Mouse (Mus musculus) telencephalon, adult 2 months (tissue): ENCODE results near the gene Hoxb9.

ENCODE experiments used
- DNase-seq: peaks from one replicate; pipeline ENCODE4 v3.0.0-alpha.2; 2011; ENCODE audit warnings: low read depth, low spot score

Gene Hoxb9

DNA sequence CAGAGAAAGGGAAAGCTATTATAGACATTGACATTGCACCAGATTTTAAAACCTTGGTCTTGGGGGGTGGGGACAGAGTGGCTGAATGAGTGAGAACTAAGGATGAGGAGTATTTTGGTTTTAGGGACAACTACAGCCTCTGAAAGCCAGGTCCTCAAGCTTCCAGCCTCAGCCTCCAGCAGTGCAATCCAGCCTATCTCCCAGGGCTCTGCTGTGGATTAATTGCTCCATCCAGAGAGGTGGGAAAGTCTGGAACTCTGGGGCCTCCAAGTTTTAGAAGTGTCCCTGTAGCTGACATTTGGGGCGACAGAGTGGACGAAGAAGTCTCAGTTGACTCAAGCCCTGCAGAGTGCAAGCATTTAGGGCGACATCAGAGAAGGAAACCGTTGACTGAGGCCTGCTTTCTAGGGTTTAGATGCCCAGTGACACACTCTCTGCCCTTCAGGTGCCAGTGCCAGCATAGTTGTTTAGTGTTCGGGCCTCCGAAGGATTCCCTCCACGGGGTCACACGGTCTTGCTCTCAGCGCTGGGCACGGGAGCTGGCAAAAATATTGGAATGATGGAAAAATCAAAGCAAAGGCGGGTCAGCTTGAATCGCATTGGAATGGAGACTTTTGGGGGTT, 42.7 kb downstream of the Hoxb9 start:
- DNase-seq = no peak

DNA sequence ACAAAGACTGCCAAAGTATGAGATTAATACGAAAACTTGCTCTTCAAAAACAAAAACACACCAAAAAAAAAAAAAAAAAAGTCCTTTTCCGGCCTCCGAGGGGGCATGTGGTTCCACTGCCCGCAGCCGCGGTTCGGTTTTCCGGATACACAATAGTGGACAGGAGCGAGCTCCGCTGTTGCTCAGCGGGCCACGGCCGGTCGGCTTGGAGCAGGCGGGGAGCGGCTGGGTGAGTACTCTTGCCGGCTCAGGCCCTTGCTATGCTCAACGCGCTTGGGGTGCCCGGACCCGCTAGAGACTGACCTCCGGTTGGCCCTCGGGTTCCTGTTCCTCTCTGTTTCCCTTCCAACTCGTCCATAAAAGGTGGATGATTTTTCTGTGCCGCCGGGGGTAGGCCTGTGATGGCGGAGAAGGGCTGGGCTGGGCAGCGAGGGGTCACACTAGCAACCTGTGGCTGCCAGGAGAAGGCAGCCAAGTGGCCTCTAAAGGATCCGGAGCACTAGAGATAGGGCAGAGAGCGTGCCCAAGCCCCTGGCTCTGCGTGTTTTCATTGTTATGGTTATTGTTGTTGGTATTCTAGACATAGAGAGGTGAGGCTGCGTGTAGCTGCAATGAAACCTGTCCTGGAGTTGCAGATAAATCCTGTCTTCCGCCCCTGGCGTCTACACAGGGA, 43.5 kb downstream of the Hoxb9 start:
- no peak for DNase-seq

DNA sequence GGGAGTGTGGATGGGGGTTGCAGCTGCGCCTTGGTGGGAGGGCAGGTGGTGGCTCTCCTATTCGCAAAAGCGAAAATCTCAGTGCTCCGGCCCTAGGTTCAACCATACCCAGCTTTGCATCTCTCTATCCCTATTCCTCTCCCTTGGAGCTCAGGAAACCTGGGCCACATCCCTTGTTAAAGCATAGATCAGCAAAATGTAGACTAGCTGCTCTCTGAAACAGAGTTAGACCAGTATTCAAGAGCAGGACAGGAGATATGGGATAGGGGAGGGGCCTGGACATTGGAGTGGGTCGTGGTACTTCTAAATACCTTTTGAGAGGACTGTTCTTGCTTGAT, 44.1 kb downstream of the Hoxb9 start:
- no peak for DNase-seq

DNA sequence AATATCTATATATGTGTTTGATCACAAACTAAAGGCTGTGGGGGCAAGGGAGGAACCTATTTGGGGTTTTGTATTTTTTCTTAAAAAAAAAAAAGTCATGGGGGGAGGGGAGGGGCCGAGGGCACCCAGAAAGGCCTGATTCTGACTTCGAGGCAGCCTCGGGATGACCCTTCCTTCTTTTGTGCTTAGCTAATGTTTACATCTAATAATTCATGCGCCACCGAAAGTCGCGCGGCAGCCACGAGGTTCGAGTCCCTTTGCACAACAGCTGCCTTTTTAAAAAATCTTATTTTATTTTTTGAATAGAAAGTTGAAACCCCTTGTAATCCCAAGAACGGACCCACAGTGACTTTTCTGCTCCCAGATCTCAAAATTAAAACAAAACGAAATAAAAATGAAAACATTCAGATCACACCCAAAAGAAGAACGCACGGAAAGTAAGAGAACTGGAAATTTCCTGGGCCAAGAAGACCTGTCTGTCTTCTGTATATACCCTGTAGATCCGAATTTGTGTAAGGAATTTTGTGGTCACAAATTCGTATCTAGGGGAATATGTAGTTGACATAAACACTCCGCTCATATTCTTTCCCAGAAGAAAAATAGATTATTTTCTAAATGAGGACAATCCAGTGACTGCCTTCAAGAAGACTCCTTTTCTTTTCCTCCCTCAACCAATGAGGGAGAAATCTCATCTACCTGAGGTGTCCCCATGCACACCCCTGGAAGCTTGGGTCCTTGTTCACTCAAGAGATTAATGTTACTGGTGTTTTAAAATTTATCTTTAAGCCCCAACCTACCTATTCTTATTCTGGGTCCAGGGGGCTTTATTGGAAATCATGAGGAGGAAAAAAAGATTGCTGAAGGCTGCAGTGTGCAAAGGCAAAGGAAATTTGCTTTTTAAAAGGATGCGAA, 45.7 kb downstream of the Hoxb9 start:
- no peak for DNase-seq

DNA sequence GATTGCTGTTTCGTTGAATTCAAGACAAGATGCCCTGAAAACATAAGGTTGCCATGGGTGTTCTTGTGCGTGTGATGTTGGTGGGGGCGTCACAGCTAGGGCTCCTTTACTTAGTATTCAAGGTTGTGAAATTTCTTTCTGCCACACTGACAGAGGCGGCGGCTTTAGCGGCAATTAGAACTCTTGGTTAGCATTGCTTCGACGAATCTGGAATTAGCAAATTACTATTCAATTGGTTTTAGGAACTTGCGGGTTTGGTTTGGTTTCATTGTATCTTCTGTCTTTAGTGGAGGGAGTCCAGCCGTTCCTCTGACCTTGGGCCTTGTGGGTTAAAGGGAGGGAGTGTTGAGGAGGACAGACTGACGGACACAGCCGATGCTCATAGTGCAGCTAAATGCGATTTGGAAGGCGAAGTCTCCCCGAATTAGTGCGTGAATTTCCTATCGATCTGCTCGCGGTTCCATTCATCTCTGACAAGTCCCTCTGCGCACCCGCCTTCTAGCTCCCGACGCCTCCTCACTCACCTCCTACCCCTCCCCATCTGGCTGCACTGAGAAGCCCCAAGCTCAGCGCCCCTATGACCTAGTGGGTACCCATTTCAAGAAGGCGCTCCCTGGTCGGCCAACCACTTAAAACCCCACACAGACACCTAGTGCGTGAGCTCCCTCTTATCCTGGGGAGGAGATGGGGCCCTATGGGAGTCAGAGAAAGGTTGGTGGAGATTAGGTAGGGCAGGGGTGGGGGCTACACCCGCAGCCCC, 46.5 kb downstream of the Hoxb9 start, which contains the start of gene Hoxb4:
Gene Hoxb4, plus strand, starts transcription at position 660 of the 760 bp plus-strand sequence.
- no peak for DNase-seq

DNA sequence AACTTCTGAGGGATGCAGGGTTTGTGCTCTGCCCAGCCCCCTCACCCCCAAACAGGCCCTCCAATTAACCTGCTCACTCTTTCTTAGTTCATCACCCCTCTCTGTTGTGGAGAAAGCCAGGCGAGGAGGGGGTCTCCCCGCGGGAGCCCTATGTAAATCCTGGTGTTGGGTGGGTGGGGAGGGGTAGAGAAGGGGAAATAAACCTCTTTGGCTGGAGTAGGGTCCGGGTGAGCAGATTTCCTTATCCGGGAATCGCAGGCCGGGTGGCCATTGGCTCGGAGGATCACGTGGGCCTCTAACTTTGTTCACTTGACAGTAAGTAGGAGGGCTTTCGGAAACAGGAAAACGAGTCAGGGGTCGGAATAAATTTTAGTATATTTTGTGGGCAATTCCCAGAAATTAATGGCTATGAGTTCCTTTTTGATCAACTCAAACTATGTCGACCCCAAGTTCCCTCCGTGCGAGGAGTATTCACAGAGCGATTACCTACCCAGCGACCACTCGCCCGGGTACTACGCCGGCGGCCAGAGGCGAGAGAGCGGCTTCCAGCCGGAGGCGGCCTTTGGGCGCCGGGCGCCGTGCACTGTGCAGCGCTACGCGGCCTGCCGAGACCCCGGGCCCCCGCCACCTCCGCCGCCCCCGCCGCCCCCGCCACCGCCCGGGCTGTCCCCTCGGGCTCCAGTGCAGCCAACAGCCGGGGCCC, 47.3 kb downstream of the Hoxb9 start:
- DNase-seq = no peak

DNA sequence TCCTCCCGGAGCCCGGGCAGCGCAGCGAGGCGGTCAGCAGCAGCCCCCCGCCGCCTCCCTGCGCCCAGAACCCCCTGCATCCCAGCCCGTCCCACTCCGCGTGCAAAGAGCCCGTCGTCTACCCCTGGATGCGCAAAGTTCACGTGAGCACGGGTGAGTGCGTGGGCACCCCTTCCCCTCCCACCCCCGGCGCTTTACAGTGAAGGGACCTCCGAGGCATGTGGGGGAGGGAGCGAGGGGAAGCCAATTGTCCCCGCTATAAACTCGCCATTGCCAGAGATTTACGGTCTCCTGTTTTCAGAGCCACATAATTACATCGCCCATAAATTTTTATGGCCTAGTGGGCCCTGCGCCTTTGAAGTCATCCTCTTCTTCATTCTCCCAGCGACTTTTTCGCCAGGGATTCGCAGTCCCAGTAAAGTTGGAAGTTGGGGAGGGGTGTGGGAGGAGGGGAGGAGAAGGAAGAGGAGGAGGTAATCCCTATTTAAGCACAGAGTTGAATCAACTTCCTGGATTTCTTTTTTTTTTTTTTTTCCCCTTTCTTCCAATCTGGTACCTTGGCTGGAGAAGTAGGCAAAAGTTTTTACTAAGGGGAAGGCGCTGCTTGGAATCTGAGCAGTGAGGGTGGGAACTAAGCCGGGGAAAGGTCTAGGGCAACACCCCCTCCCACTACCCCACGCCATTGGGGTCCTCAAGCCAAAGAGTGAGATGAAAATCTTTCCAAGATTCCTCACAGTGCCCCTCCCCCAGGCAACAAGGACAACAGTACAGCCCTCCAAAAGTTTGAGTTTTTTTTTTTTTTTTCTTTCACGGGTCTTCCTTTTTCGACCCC, 48.0 kb downstream of the Hoxb9 start:
- DNase-seq = no peak

DNA sequence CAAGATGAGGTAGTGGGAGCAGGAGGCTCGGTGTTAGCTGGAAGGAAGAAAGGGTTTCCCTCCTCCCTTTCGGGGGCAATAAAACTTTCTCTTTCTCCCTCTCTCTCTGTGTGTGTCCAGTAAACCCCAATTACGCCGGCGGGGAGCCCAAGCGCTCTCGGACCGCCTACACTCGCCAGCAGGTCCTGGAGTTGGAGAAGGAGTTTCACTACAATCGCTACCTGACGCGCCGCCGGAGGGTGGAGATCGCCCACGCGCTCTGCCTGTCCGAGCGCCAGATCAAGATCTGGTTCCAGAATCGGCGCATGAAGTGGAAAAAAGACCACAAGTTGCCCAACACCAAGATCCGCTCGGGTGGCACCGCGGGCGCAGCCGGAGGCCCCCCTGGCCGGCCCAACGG, 48.7 kb downstream of the Hoxb9 start:
- DNase-seq = no peak

DNA sequence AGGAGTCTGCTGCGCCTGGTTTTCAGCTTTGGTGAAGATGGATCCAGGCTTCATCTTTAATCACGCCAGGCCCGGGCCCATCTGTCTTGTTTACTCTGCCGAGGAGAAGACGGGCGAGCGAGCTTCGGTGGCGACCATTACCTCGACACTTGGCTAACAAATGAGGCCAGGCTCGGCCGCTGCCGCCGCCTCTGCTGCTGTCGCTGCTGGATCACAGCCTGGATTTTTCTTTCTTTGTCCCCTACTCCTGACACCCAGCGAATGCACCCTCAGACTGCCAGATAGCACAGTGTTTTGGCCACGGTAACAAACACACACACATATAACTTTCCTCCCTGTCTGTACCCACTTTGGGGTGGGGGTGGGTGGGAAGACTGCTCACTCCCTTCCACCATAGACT, 49.4 kb downstream of the Hoxb9 start:
- DNase-seq = no peak

DNA sequence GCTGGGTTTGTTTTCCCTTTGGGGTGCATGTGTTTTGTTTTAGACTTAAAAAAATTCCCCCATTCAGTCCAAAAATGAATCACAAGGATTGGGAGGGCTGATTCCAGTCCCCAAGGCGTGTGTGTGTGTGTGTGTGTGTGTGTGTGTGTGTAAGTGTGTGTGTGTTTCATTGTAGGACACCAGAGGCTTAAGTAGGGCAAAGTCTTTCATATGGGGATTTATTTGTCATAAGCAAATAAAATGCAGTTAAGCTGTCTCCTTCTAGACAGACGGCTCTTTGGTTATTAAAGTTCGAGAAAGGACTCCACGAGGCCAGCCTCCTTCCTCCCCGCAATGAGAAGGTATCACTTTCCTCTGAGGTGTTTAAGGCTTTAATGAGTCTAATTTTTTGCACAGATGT, 50.6 kb downstream of the Hoxb9 start:
- no peak for DNase-seq

DNA sequence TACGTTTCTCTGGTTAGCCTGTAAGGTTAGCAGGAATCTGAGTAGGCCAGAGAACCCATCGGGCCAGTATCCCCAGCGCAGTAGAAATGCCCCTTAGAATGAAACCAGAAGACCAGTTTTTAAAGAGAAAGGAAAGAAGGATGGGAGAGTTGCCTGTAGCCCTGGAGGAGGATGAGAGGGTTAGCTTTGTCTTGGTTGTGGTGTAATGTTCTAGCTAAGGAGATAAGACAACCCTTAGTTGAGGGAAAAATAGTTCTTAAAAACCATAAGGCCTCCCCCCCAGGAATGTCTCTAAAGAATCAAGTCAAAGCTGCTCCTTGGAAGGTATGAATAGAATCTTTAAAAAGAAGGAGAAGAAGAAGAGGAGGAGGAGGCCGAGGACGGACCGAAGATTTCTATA, 51.5 kb downstream of the Hoxb9 start:
- DNase-seq = no peak

DNA sequence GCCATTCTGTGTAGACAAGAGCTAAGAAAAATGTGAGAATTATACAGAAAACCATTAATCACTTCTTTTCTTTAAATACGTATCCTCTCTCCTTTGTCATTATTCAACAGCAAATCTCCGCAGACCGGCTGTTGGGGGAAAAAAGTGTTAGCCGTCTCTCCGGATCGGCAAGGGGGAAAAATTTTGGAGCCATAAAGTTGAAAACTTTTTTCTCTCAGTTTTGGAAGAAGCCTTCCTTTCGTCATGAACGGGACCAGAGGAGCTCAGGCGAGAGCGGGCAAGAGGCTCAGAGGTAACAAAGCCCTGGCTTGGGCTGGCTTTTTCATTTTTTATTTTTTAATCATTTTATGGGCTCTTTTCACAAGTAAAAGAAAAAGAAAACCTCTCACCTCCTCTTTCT, 51.9 kb downstream of the Hoxb9 start, which contains the start of gene Hoxb3:
Gene Hoxb3, plus strand, starts transcription at position 173 of the 400 bp plus-strand sequence.
- no peak for DNase-seq

DNA sequence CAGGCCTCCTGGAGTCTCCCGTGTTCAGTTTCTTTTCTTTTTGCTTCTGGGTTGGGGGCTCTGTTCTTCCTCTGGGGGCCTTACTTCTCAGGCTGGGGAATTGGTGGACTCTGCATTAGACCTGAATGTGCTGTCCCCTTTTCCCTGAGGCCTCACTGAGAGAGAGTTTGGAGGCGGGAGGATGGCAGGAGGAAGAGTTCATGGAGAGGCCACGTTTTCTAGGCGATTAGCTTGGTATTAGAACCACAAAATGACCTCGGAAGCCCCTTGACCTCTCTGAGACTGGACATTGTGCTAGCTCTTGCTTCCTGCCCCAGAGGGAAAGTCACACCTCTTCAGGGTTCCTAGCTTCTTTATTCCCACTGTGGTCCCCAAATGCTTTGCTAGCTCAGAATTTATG, 52.9 kb downstream of the Hoxb9 start:
- DNase-seq = no peak

DNA sequence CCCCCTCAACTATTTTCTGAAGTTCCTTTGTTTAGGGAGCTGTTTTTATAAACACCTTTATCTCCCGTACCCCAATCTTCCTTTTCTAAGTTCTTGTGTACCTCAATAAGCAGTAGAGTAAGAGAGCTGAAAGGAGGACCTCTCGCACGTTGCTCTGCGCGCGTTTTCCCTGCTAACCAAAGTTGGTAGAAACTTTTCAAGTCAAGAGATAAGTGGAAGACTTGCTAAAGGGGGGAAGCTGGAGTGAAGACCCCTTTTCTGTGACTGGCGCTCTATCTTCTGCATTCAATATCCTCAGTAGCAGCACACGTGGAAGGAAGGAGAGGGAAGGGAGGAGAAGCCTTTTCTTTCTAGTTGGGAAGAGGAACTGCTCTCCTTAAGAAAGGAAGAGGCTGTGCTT, 53.7 kb downstream of the Hoxb9 start:
- no peak for DNase-seq

DNA sequence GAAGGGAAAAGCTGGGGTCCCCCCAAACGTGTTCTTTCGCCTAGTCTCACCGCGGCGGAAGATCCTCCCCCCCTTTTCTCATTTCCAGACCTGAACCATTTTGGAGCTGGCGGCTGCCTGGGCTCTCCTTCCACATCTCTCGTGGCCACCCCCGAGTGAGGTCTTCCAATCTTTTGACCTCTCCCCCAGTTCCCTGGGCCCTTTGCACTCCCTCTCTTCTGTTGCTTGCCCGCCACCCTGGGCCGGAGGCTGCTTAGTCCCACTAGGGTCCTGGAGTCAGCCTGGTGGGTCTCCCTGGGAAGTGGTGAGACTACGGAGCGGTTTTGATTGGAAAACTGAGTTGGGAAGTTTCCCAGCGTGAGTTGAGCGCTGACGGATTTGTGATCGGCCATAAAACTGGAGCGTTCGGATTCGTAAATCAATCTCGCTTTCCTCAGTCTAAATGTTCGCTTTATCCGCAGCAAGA, 54.5 kb downstream of the Hoxb9 start:
- DNase-seq = no peak
